Mouse (Mus musculus) WW6 (cell line): ENCODE measurements at regions not wholly inside any gene's neighbourhood (a gene's known extent, or its start where the extent isn't known, plus 50 kb on each side); places are given as distances from the start of the nearest gene placed in this dataset.

Experiments
- DNase-seq: peaks from one replicate; pipeline ENCODE4 v3.0.0-alpha.2; 2013; ENCODE audit warnings: low read depth, low spot score

DNA sequence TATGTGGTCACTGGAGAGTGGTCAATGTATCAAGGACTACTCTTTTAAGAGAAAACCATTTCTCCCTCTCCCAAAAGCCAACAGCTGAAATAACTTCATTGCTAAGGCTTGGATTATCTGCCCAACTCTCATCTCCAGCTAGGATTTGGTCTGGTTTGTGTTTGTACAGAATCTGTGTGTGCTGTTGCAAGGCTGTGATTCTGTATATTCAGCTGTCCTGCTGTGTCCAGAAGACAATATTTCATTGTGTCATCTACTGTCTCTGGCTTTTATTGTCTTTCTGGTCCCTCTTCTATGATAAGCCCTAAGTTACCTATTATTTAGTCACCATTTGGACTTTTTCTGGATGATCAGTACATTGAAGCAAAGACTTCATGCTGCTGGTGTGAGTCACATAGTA lies 110.9 kb downstream of the Cenpc1 start:
- DNase-seq: no peak

DNA sequence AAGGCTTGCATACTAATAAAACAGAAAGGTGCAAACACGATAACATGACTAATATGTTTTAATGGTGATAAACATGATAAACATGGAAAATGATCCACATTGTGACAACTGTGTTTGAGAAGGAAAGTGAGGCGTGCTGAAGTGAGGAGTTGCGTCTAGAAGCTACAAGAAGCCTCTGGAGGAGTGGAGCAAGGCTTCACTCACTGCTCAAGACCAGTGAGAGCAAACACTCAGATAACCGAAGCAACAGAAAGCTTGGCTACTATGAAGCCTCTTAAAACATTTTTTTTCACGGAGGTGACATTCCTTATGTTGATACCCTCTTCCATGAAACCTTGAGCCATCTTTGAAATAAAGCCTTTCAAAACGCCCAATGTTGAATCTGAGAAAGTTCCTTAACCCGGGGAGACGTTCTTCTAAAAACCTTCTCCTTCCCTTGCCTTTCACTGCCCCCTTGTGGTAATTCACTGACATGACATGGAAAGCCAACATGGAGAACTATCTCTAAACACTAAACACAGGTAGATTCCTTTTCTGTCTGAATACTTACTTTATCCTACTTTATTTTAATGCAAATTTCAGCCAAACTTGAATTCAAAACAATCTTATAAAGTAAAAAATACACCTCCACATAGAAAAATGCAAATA lies 128.6 kb downstream of the Cenpc1 start:
- peak; percentile 28 for DNase-seq

DNA sequence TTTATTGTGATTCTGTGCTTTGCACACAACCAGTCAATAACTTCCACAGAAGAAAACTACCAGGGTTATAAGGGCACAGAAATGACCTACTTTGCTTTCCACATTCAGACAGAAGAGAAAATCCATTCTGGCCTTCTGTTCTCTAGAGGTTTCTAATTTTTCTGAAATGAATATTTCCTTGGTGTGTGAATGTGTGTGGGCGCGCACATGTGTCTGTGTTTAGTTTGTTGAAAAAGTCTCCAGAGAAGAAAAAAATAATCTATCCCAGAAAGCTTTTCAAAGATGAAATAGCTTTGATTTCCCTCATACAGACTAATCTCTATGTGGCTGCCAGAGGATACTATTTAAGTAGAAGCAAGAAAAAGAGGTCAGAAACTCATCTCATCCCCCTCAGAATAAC lies 147.1 kb downstream of the Cenpc1 start:
- DNase-seq: no peak

DNA sequence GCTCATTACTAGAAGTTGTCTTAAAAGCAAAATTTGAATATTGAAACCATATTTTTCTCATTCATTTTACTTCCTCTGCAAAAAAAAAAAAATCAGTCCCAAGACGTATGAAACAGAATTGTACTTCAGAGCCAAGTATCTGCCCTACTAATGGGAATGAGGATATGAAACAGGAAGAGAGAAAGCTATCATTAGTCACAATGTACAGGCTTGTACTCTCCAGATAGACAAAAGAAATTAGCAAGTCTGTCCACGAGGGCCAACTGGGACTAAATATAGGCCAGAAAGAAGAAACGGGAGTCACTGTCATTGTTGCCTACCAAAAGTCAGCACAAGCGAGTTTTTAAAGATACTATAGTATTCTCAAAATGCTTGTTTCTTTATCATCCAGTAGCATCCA lies 150.4 kb downstream of the Cenpc1 start:
- DNase-seq: no peak

DNA sequence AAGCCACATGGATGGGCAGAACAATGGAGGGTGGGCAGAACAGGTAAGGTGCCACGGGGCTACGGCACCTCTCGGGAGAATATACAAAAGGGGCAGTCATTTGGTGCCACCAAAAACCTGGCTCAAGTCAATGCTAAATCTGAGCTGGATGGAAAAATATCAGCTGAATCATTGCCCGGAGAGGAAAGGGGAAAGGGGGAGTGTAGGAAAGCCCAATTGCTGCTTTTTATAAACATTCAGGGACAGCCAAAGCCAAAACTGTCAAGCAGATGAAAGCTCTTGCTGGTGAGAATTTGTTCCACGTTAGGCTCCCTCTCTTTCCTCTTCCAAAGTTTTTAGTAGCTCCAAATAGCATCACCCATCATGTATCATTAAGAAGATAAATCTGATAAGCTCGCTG lies 168.9 kb downstream of the Cenpc1 start:
- no peak for DNase-seq

DNA sequence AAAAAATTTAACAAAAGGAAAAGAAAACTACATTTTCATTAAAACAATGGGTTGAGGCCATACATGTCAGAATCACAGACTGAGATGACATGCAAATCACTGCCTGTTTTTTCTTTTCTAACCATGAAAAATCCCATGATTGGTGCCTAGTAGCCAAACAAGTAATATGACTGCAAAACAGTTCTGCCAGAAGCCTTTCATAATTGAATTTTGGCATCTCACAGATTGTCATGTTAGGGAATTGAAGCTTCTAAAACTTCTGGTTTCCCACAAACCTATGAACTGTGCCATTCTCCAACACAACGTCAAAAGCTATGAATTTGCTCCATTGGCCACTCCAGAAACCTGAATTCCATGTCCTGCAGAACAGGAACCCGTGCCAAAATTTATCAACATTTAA lies 169.6 kb downstream of the Cenpc1 start:
- no peak for DNase-seq

DNA sequence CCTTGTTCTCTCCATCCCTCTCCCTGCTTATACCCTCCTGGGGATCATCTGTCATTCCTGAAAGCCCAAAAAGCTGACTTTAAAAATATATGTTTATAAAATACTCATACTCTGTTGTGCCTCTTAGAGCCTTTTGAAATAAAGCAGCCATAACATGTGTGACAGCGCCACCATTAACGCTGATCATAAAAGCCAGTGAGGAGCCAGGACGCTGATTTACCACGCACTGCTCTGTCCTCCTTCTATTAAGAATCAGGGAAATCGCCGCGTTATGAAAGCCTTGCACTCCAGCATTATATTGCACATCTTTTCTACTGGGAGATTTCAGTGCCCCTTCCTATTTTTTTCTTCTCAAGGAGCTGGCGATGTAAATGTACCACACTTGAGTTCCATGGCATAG lies 195.1 kb downstream of the Cenpc1 start:
- no peak for DNase-seq

DNA sequence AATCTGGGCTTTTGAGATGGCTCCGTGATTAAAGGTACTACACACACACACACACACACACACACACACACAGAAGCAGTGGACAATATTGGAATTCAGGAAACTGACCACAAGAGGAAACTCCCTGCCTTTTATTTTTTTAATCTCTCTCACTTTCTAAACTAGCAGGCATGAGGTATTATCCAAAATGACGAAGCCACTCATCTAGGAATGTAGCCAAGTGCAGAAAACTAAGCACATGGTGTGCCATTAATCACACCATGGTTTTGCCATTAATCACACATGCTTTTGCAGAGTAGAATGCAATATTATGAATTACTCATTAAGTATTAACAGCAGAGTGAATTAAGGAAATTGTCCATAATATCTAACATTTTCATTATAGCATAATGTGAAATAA lies 232.8 kb downstream of the Cenpc1 start:
- DNase-seq: no peak

DNA sequence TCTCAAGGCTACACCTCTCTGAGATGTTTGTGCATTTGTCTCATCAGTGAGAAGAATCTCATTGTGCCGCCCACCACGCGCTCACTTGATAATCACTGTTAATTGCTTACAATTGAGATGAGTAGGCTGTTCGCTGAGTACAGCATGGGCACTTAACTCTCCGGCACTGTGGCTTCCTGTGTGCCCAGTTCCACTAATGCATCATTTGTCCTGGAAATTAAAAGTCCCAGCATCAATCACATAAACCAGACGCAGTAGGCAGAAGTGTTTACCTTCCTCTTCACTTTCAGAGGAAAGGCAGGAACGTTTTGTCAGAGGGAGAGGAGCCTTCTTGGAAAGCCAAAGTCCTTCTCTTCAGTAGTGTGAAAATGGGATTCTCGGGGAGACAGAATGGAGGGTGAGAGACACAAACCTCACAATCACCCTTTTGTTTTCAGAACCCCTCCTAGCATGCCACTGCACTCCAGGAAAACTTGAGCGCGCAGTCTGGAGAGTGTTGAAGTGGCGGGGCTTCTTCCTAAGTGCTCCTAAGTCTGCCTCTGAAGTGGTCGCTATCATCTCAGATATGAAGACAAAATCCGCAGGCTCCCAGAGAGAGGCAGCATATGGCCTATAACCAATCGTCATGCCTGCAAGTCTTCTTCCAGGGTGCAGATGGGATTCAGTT lies 269.7 kb downstream of the Cenpc1 start:
- no peak for DNase-seq

DNA sequence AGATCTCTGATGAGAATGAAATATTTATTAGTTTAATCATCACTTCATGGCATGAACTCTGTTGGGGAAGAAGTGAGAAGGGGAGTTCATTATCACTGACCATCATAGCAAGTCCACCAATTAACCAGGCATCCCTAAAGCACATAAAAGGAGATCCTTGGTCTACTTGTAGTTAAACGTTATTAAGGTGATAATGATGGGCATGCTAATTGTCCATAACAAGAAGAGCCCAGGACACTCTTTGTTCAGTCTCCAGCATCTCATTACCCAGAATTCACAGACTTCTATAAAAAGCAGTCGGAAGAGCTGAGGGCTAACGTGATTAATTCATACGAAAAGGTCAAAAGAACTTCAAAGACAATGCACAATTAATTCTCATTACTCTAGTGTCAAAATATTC lies 272.2 kb downstream of the Cenpc1 start:
- DNase-seq: no peak

DNA sequence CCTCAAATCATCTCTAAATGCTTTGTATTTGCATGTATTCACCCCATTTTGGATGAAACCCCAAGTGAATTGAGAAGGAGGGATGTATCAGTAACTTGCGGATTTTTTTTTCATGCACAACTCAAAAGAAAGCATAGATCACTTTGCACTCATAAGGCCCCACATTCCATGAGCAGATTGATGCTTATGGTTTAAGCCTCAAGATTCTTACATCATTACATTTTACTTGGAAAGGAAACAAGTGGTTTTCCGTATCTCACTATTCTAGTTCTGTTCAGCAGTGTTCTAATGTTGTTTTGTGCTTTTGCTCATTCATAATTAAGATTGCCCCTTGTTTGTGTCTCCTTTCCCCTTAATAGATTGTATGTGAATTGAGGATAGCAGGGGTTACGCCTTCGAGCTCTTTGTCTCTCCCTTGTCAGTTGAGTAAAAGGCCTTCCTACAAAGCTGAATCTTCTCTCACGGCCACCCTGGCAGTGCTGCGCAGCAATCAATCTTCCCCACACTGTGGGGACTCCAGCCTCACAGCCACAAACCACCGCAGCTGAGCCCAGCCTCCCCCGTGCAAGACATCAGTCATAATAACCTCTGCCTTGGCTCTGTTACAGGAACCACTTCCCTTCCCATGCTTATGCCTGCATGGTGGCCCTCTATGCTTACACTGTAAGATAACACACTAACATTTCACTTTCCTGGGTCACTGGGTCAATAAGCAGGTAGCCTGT lies 284.5 kb downstream of the Cenpc1 start:
- no peak for DNase-seq

DNA sequence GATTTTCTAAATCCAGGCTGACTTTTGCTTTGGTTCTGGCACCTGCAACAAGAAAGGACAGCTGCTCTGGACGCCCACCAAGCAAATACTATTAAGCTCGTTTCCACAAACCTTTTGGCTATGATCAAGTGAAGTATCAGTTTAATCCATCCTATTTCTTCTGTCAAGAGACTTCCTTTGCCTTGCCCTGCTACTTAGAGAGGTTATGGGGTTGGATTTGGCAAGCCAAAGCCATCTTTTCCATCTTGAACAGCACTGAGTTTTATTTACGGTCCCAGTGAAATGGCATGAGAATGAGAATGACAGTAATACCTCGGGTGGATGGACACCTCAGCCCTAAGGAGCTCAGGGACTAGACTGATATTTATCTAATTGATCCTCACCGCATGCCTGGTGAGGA lies 285.4 kb downstream of the Cenpc1 start:
- no peak for DNase-seq

DNA sequence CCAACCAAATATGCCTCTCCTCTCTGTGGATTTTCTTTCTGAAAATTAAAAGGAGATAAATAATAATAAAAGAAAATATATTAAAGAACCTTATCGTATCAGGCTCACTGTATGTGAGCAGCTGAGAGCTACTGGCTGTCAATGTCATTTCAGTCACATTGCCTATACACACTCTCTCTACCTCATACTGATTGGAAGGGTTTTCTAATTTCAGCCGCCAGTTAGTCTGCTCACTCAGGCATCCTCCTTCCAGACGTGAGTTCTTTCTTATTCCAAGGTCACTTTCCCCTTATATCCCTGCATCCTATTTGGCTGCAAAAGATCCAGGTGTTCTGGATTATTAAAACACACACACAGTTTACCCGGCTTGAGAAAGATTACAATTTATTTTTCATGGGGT lies 286.2 kb downstream of the Cenpc1 start:
- no peak for DNase-seq

DNA sequence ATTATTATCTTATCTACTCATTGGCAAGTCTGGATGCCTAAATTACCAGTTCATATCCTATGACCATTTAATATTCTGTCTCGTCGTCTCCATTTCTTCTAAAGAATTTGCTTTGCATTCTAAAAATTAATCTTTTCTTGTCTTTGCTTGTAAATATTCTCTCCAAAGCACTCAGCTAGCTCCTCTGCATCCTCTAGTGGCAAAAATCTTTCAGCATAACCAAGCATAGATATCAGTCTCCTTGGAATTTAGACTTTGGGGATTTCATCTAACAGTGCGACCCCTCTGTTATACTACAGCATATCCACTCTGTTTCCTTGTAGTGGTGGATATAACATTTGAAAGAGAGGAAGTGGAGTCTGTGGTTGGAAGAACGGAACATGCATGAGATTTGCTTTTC lies 292.7 kb downstream of the Cenpc1 start:
- no peak for DNase-seq

DNA sequence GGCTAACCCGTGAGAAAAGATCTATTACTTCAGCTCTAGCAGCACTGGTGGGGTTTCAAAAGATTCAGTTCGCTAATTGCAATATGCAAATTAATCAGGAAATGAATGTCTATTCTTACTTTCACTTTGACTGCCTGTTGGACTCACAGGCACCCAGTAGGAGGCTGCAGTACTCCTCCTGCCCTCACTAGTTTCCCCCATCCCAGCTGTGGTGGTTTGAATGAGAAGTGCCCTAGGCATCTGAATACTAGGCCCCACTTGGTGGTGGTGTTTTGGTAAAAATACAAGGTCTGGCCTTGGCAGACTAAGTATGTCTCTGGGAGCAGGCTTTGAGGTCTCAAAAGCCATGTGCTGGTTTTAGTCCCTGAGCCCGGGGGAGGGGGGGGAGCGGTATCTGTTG lies 293.3 kb downstream of the Cenpc1 start:
- no peak for DNase-seq

DNA sequence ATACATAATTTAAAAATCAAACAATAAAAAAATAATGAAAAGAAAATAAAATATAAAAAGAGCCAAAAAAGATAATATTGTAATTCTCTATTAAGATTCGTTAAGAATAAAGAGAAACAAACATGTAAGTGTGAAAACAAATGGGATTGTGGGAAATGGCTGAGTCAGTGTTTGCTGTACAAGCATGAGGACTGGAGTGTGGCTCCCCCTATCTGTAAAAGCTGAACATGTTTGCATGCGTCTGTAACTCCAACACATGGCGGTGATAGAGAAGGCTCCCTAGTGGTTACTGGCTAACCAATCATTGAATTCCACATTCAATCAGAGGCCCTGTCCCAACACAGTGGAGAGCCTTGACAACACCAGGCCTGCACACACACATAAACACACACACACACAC lies 298.2 kb downstream of the Cenpc1 start:
- peak; percentile 13 for DNase-seq

DNA sequence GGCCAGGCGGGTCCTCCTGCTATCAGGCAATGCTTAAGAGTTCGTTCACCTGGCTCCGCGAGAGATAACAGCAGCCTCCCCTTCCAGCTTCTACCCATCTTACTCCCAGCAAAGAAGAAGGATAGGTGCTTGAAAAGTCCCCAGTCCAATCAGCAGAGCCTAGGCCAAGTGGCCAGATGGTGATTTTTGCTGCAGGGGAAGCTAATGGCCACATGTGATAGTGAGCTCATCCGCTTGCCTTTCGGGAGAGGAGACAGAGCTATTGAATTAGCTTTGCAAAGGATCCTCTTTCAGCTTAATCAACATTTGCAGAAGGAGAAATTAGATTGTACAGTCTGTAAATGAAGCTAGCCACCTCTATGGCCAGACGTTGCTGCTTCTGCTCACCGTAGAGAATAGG lies 308.7 kb downstream of the Cenpc1 start:
- DNase-seq: no peak

DNA sequence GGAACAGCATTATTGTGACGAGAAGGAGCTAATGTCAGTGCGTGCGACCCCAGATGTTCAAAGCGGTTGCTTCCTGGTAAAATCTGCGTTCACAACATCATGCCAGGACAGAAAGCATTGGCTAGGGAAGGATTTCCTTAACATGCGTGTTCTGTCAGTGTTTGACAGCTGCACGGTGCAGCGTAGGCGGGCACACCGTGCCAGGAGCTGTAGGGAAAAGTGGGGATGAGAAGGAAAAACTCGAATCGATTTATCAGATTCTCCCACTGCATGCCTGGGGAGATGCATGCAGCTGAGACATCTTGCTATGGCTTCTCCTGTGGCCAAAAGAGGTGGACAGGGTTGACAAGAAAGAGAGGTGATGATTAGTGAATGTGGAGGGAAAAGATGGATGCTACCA lies 311.2 kb downstream of the Cenpc1 start:
- DNase-seq: no peak

DNA sequence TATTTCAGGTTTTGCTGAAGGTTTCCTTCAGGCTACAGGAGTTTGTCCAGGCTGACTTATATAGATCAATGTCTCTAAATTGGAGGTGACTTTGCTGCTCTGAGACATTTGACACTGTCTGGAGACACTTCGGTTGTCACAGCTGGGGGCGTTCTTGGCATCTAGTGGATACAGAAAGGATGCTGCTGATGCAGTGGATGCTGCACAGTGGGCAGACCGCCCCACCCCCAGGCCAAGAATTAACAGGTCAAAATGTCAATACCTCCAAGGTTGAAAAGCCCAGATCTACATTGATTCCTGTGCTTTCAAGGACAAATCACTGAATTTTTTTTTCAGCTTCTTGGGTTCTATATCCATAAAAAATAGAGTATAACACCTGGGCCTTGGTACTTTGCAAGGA lies 312.3 kb downstream of the Cenpc1 start:
- DNase-seq: no peak

DNA sequence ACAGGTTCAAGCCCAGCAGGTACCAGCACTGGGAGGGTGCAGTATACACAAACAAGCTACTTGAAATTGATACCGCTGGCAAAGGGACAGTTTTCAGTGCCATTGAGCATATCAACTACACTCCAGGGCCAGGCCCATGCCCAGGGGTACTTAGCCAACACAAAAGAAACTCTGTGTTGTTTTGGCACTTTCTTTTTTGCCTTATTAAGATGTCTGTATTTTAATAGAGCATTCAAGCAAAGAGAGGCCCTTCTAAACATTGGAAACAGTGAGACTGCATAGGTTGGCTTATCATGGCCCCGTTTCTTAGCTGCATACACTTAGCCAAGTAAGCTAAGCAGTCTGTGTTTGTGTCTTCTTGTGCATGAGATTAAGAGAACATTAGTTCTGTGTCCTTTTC lies 313.7 kb downstream of the Cenpc1 start:
- no peak for DNase-seq

DNA sequence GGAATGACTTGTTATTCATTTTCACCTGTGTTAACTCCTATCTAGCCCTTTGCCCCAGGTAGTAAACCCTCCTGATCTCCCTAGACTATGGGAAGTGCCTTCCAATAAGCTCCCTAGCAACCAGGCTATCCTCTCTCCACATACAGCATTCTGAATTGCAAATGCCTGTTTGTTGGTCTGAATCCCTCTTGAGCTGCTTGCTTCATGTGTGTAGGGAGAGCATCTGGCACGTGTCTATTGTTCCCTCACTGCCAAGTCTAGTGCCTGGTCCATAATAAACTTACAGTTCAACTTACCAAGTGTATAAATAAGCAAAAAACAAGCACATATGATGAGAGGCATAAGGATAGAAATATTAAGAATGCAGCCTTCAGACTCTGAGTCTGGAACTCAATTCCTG lies 314.5 kb downstream of the Cenpc1 start:
- no peak for DNase-seq

DNA sequence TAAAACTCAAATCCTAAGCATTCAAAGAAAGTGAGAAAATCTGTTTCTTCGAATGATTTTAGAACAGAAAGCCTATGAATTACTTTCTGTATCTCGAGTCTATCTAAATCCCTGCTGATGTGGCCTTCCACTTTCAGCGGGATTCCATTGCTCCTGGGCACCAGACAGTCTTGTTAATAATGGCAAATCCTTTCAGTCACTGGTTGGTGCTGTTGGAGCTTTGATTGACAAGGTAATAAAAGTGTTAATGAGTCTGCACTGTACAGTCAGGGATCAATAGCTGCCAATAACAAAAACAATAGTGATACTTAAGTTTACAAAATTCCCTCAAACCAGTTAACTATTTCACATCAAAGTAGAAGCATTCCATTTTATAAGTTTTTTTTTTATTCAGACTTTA lies 335.8 kb downstream of the Cenpc1 start:
- DNase-seq: no peak

DNA sequence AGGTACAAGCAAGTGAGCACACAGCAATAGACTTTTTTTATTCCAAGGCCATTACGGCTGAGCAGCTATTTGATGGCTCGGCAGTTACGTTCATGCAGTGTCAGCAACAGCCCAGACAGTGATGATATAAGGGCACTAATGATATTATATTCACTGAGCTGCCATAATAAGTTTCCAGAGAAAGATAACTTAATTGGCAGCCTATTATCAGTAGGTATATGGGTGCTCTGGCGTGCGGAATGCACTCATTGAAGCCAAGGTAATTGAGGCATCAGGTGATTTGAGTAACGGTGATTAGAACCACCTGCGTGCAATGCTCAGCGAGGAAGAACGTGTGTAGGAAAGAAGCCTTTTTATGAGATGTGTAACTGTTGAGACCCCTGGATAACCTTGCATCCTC lies 358.0 kb downstream of the Cenpc1 start:
- DNase-seq: no peak
